Mouse (Mus musculus): ENCODE data around the gene Arhgef10l. TPM values are rescaled to one million over a fixed set of nuclear protein-coding genes. Genes with fewer than 3 reads are reported as not detected.

Gene Arhgef10l
- polyA plus RNA-seq, 1 experiment from 2014 or later = 9.7 TPM

DNA sequence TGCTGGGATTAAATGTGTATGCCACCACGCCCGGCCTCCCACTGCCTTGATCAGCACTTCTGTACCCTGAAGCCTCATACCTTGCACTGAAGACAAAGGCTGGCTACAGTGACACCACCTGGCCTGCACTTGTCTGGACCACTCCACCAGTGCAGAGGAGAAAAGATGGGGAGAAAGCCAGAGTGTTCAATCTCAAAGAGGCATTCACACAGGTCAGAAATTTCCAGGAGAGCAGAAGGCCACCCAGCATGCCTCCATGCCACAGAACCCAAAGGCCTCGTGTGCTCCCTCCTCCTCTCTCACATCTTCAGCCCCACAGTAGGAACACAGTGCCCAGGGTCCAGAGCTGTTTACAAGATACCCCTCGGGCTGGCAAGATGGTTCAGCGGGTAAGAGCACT, 68.4 kb downstream of the Arhgef10l start:
- no peak overlapping the region for H3K4me2 ChIP-seq
- H3K36me3 ChIP-seq (ENCODE audit: control insufficient read depth, insufficient read depth, low read length) = peaks cover 7% of the 10 kb centered on the region; the same call in 1 of the 2 replicates
- no peaks in the 10 kb centered on the region for H3K4me1 ChIP-seq (ENCODE audit: control insufficient read depth, insufficient read depth, low read length)
- H3K9ac ChIP-seq (ENCODE audit: low read depth, low read length) = no peak overlapping the region
- no peak for ATAC-seq (replicated peaks; ENCODE audit: insufficient number of reproducible peaks, low FRiP score, low TSS enrichment)
- no peak overlapping the region for H3K27ac ChIP-seq (ENCODE audit: low read depth, low read length)
- H3K27me3 ChIP-seq (ENCODE audit: control insufficient read depth, insufficient read depth, low read length) = no peaks in the 10 kb centered on the region
- no peak overlapping the region for H3K4me3 ChIP-seq (ENCODE audit: low read depth, low read length)
- 84% methylated on average over 5 of the region's 5 CpGs for whole genome bisulfite sequencing (ENCODE audit: insufficient replicate concordance)
- H3K9me3 ChIP-seq (replicated peaks; ENCODE audit: control insufficient read depth, low read length) = no peaks in the 10 kb centered on the region

DNA sequence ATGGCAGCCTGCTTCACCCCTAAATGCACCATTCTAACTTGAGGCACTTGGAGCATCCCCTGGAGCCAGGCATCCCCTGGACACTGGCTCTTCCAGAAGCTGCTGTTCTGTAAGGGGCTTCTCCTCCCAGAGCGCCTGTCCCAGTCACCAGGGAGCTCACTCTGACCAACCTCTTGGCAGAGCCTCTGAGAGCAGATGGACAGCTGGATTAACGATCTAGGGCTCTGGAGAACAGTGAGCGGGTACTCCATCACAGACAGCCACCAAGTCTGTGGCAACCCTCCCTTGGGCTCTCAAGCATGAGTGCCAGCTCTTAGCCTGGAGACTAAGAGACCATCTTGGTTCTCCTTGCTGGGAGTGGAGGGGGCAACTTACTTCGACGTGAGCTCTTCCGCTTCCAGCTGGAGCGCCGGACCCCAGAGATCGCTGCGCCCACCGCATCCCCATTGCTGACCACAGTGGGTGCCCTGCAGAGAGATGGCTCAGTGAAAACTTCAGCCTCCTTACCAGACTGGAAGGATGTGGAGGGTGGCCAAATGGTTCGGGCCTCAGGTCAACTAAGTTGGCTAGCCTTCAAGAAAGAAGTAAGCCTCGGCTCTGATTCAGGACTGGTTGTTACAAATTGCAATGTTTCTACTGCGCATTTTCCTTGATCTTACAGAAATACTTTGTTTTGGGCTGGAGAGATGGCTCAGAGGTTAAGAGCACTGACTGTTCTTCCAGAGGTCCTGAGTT, 71.9 kb downstream of the Arhgef10l start:
- no peaks in the 10 kb centered on the region for H3K4me1 ChIP-seq (ENCODE audit: control insufficient read depth, insufficient read depth, low read length)
- H3K9me3 ChIP-seq (replicated peaks; ENCODE audit: control insufficient read depth, low read length) = no peaks in the 10 kb centered on the region
- no peak overlapping the region for H3K9ac ChIP-seq (ENCODE audit: low read depth, low read length)
- H3K36me3 ChIP-seq (ENCODE audit: control insufficient read depth, insufficient read depth, low read length) = peaks cover 7% of the 10 kb centered on the region; the same call in 1 of the 2 replicates
- 84% methylated on average over 14 of the region's 14 CpGs for WGBS (ENCODE audit: insufficient replicate concordance)
- no peak overlapping the region for H3K27ac ChIP-seq (ENCODE audit: low read depth, low read length)
- no peak overlapping the region for H3K4me2 ChIP-seq
- H3K27me3 ChIP-seq (ENCODE audit: control insufficient read depth, insufficient read depth, low read length) = no peaks in the 10 kb centered on the region
- ATAC-seq (replicated peaks; ENCODE audit: insufficient number of reproducible peaks, low FRiP score, low TSS enrichment) = no peak
- H3K4me3 ChIP-seq (ENCODE audit: low read depth, low read length) = no peak overlapping the region

GRCm38 (mm10) chr4:140592990-140593770, 72.6 kb downstream of the Arhgef10l start:
- Histone ChIP-seq H3K4me2 (no peak overlapping the region), H3K9me3 (replicated peaks; ENCODE audit: control insufficient read depth, low read length) (no peaks in the 10 kb centered on the region), H3K27ac (ENCODE audit: low read depth, low read length) (no peak overlapping the region), H3K27me3 (ENCODE audit: control insufficient read depth, insufficient read depth, low read length) (no peaks in the 10 kb centered on the region), H3K4me3 (ENCODE audit: low read depth, low read length) (no peak overlapping the region), H3K4me1 (ENCODE audit: control insufficient read depth, insufficient read depth, low read length) (no peaks in the 10 kb centered on the region), H3K9ac (ENCODE audit: low read depth, low read length) (no peak overlapping the region), H3K36me3 (ENCODE audit: control insufficient read depth, insufficient read depth, low read length) (peaks cover 6% of the 10 kb centered on the region; the same call in 1 of the 2 replicates)
- ATAC-seq (replicated peaks; ENCODE audit: insufficient number of reproducible peaks, low FRiP score, low TSS enrichment) = no peak
- WGBS (ENCODE audit: insufficient replicate concordance) = 72% methylated on average over 16 of the region's 16 CpGs

- 25% methylated on average over 11 of the region's 11 CpGs for WGBS (ENCODE audit: insufficient replicate concordance)
- no peak for ATAC-seq (replicated peaks; ENCODE audit: insufficient number of reproducible peaks, low FRiP score, low TSS enrichment)
Observed at GRCm38 (mm10) chr4:140592217-140592759, 73.5 kb downstream of the Arhgef10l start.

GRCm38 (mm10) chr4:140586478-140586877, 79.3 kb downstream of the Arhgef10l start:
- Histone ChIP-seq H3K36me3 (ENCODE audit: control insufficient read depth, insufficient read depth, low read length) (peaks cover 2% of the 10 kb centered on the region; the same call in 1 of the 2 replicates), H3K4me1 (ENCODE audit: control insufficient read depth, insufficient read depth, low read length) (peaks cover 10% of the 10 kb centered on the region), H3K9ac (ENCODE audit: low read depth, low read length) (no peak overlapping the region), H3K4me3 (ENCODE audit: low read depth, low read length) (no peak overlapping the region), H3K27me3 (ENCODE audit: control insufficient read depth, insufficient read depth, low read length) (no peaks in the 10 kb centered on the region), H3K4me2 (no peak overlapping the region), H3K9me3 (replicated peaks; ENCODE audit: control insufficient read depth, low read length) (no peaks in the 10 kb centered on the region), H3K27ac (ENCODE audit: low read depth, low read length) (no peak overlapping the region)
- no peak for ATAC-seq (replicated peaks; ENCODE audit: insufficient number of reproducible peaks, low FRiP score, low TSS enrichment)
- 46% methylated on average over 5 of the region's 5 CpGs for WGBS (ENCODE audit: insufficient replicate concordance)

More at GRCm38 (mm10) chr4:140592217-140592759, 73.5 kb downstream of the Arhgef10l start:
- no peaks in the 10 kb centered on the region for H3K4me1 ChIP-seq (ENCODE audit: control insufficient read depth, insufficient read depth, low read length)
- no peaks in the 10 kb centered on the region for H3K27me3 ChIP-seq (ENCODE audit: control insufficient read depth, insufficient read depth, low read length)
- no peaks in the 10 kb centered on the region for H3K9me3 ChIP-seq (replicated peaks; ENCODE audit: control insufficient read depth, low read length)
- no peak overlapping the region for H3K9ac ChIP-seq (ENCODE audit: low read depth, low read length)
- no peak overlapping the region for H3K4me2 ChIP-seq
- no peak overlapping the region for H3K27ac ChIP-seq (ENCODE audit: low read depth, low read length)
- H3K36me3 ChIP-seq (ENCODE audit: control insufficient read depth, insufficient read depth, low read length) = no peaks in the 10 kb centered on the region; the same call in 1 of the 2 replicates
- H3K4me3 ChIP-seq (ENCODE audit: low read depth, low read length) = no peak overlapping the region

- Histone ChIP-seq H3K36me3 (ENCODE audit: control insufficient read depth, insufficient read depth, low read length) (peaks cover 11% of the 10 kb centered on the region), H3K4me2 (no peak overlapping the region), H3K27me3 (ENCODE audit: control insufficient read depth, insufficient read depth, low read length) (no peaks in the 10 kb centered on the region), H3K4me1 (ENCODE audit: control insufficient read depth, insufficient read depth, low read length) (peaks cover 14% of the 10 kb centered on the region), H3K4me3 (ENCODE audit: low read depth, low read length) (no peak overlapping the region), H3K27ac (ENCODE audit: low read depth, low read length) (no peak overlapping the region), H3K9me3 (replicated peaks; ENCODE audit: control insufficient read depth, low read length) (no peaks in the 10 kb centered on the region), H3K9ac (ENCODE audit: low read depth, low read length) (no peak overlapping the region)
- 57% methylated on average over 5 of the region's 5 CpGs for WGBS (ENCODE audit: insufficient replicate concordance)
- no peak for ATAC-seq (replicated peaks; ENCODE audit: insufficient number of reproducible peaks, low FRiP score, low TSS enrichment)
Observed at GRCm38 (mm10) chr4:140584240-140584639, 81.6 kb downstream of the Arhgef10l start.

DNA sequence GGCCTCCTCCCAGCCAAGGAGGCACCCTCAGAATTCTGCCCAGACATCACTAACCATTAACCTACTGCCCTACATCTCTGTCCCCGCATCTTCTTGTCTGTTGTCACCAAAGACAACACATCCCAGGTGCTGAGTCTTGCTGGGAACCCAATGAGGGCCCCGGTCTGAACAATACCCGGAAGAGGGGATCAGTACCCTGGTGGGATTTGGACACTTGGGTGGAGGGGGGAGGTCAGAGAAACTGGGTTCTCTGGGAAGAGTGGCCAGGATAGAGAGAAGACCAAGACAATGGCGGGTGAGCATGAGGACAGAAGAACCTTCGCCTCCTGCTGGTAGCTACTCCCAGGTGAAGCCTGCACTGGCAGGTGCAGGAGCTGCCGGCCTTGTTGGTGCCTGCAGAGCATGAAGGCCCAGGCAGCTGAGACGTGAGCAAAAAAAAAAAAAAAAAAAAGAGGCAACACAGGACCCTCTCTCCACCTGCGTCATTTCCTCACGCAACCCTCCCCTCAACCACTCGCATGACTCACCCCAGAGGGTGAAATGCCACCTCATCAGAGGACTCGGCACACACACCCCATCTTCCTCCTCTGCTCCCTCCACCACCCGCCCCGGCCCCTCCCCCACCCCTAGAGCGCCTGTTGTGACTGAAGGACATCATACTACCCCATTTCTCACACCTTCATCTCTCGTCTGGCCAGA, 83.3 kb downstream of the Arhgef10l start:
- H3K27me3 ChIP-seq (ENCODE audit: control insufficient read depth, insufficient read depth, low read length) = no peaks in the 10 kb centered on the region
- H3K9me3 ChIP-seq (replicated peaks; ENCODE audit: control insufficient read depth, low read length) = no peaks in the 10 kb centered on the region
- ATAC-seq (replicated peaks; ENCODE audit: insufficient number of reproducible peaks, low FRiP score, low TSS enrichment) = no peak
- 68% methylated on average over 15 of the region's 15 CpGs for WGBS (ENCODE audit: insufficient replicate concordance)
- H3K36me3 ChIP-seq (ENCODE audit: control insufficient read depth, insufficient read depth, low read length) = peaks cover 21% of the 10 kb centered on the region
- H3K4me3 ChIP-seq (ENCODE audit: low read depth, low read length) = no peak overlapping the region
- no peak overlapping the region for H3K9ac ChIP-seq (ENCODE audit: low read depth, low read length)
- no peak overlapping the region for H3K4me2 ChIP-seq
- no peak overlapping the region for H3K27ac ChIP-seq (ENCODE audit: low read depth, low read length)
- peaks cover 14% of the 10 kb centered on the region for H3K4me1 ChIP-seq (ENCODE audit: control insufficient read depth, insufficient read depth, low read length)

DNA sequence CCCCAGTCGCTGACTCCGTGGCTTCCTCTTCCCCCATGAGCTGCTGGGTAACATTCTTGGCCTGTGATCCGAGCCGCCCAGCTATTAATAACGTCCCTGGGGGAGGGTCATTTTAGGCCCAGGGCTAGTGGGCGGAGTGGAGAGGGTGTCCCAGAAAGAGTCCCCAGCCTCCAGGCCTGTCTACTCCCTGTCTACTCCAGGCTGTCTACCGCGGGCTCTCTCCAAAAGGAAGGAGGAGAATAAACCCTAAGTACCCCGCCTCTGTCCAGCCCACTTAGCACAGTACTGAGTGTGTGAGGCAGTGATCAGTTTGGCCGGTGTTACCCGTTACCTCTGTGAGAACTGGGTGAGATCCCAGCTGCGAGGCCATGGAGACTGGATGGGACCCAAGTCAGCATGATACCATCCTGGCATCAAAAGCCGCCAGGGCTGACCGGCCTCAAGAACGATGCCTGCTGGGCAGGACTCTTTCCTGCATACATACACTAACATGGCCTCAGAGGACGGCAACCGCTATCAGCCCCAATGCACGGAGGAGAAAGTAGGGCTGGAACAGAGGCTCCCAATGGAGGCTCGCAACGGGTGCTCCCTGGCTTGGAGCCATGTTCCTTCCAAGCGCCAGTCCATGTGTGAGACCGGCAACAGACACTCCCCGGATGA, 84.0 kb downstream of the Arhgef10l start:
- Histone ChIP-seq H3K27ac (ENCODE audit: low read depth, low read length) (no peak overlapping the region; the same call in 1 of the 2 replicates), H3K4me3 (ENCODE audit: low read depth, low read length) (peak overlapping the region; percentile 14), H3K4me2 (peak overlapping the region; percentile 53), H3K36me3 (ENCODE audit: control insufficient read depth, insufficient read depth, low read length) (peaks cover 26% of the 10 kb centered on the region), H3K9me3 (replicated peaks; ENCODE audit: control insufficient read depth, low read length) (no peaks in the 10 kb centered on the region), H3K27me3 (ENCODE audit: control insufficient read depth, insufficient read depth, low read length) (no peaks in the 10 kb centered on the region), H3K4me1 (ENCODE audit: control insufficient read depth, insufficient read depth, low read length) (peaks cover 14% of the 10 kb centered on the region), H3K9ac (ENCODE audit: low read depth, low read length) (peak overlapping the region; percentile 52)
- WGBS (ENCODE audit: insufficient replicate concordance) = 63% methylated on average over 23 of the region's 23 CpGs
- ATAC-seq (replicated peaks; ENCODE audit: insufficient number of reproducible peaks, low FRiP score, low TSS enrichment) = no peak; the same call in 1 of the 2 replicates
